Mouse (Mus musculus) limb, embryonic 12.5 days (tissue): ENCODE measurements at regions not wholly inside any gene's neighbourhood (a gene's known extent, or its start where the extent isn't known, plus 50 kb on each side); places are given as distances from the start of the nearest gene placed in this dataset.
"Not testable (repeated sequence)": the region's sequence is repeated elsewhere in the genome, so short reads cannot be mapped to it uniquely, and the experiment has no call there.

Experiments
- ATAC-seq: fragments of 200-750 bp; cut with Nextera tagmentation; 2 replicates; pipeline ENCODE4 v1.8.0; 2017; ENCODE audit warnings: low read depth, moderate TSS enrichment; ENCODE audit not compliant: insufficient number of reproducible peaks, insufficient read depth, low FRiP score, low TSS enrichment
- H3K27ac ChIP-seq: fragments of 300-500 bp; sonication (generic); 2 replicates; pipeline ENCODE4 v1.5.1; 2016; ENCODE audit warnings: mild to moderate bottlenecking, moderate library complexity
- H3K27me3 ChIP-seq: fragments of 300-500 bp; sonication (generic); 2 replicates; pipeline ENCODE4 v1.6.1; 2016; ENCODE audit warnings: mild to moderate bottlenecking, moderate library complexity
- H3K36me3 ChIP-seq: fragments of 300-500 bp; sonication (generic); 2 replicates; pipeline ENCODE4 v1.6.1; 2016; ENCODE audit warnings: mild to moderate bottlenecking, moderate library complexity
- H3K4me1 ChIP-seq: fragments of 300-500 bp; sonication (generic); replicated peaks from 2 replicates; pipeline ENCODE4 v1.6.1; 2016
- H3K4me2 ChIP-seq: fragments of 300-500 bp; sonication (generic); 2 replicates; pipeline ENCODE4 v1.6.1; 2016; ENCODE audit warnings: mild to moderate bottlenecking, moderate library complexity
- H3K4me3 ChIP-seq: fragments of 300-500 bp; sonication (generic); replicated peaks from 2 replicates; pipeline ENCODE4 v1.5.1; 2016; ENCODE audit warnings: mild to moderate bottlenecking
- H3K9ac ChIP-seq: fragments of 300-500 bp; sonication (generic); replicated peaks from 2 replicates; pipeline ENCODE4 v1.6.1; 2016; ENCODE audit warnings: mild to moderate bottlenecking, moderate library complexity
- H3K9me3 ChIP-seq: fragments of 300-500 bp; sonication (generic); 2 replicates; pipeline ENCODE4 v1.6.1; 2016; ENCODE audit warnings: mild to moderate bottlenecking, moderate library complexity
- WGBS: fragments of 180-500 bp; shearing (Covaris S2); methylation state at CpG from one replicate; pipeline ENCODE4 v1.1.7; 2016; 5-methylcytosine and 5-hydroxymethylcytosine counted together

DNA sequence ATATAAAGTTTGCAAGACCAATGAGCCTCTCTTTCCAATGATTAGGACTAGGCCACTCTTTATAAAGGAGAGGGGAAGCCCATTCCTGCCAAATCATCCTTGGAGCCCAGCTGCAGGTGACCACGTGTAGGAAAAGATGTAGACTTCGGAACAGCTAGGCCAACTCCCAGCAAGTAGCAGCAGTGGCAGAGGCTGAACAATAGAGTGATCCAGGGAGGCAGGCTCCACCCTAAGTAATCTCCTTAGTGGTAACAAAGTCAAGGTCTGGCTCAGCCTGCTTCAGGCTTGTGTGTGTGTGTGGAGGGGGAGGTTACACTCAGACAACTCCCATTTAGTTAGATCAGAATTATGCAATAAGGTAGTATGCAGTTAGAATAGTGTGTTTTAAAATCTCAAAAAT, 311.7 kb upstream of the Slc10a2 start:
- ATAC-seq, H3K4me1 ChIP-seq, H3K27me3 ChIP-seq, H3K27ac ChIP-seq, H3K4me2 ChIP-seq, H3K36me3 ChIP-seq, H3K4me3 ChIP-seq, H3K9ac ChIP-seq, H3K9me3 ChIP-seq: not testable (repeated sequence)
- 46% methylated on average over 2 of the region's 2 CpGs for WGBS

DNA sequence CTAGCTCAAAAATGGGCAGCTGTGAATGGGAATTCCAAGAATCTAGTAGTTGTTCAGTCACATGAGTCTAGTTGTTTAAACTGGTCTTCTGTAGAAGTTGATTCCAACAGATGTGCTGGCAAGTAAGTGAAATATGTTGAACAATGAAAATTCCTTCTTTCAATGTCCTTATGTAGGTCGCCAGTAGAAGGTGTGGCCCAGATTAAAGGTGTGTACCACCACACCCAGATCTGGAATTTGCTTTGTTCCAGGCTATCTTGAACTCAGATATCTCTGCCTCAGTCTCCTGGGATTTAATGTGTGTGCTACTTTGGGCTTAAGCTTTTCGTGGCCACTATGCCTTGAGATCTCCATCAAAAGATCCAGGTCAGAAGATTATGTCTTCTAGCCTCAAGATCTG, 279.7 kb upstream of the Slc10a2 start:
- H3K27ac ChIP-seq, result no peak overlapping the region
- WGBS, result 91% methylated on average over 2 of the region's 2 CpGs

DNA sequence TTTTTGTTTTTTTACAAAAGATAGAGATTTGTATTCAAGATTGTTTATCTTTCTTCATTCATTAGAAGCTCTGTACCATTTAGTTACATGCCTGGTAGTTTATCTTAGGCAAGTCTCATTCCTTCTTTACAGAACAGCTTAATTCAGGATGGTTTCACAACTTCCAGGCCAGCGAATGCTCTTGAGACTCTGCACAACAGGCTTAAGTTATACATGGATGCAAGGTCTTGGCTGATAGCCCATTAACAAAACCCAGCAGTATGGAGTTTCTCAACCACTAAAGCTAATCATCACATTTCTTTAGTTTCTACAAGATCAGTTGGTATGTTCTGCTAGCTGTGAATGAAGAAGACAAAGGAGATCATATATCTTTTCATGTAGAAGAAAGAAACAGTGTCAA, 272.9 kb upstream of the Slc10a2 start:
- WGBS, result 98% methylated on average over 1 of the region's 1 CpGs
- H3K4me1 ChIP-seq, result no peaks in the 10 kb centered on the region
- no peak for ATAC-seq

More for the DNA sequence above, 279.7 kb upstream of the Slc10a2 start:
- no peak overlapping the region for H3K4me3 ChIP-seq
- no peak overlapping the region for H3K4me2 ChIP-seq
- no peaks in the 10 kb centered on the region for H3K9me3 ChIP-seq
- no peaks in the 10 kb centered on the region for H3K27me3 ChIP-seq
- H3K4me1 ChIP-seq, result no peaks in the 10 kb centered on the region
- ATAC-seq, result no peak
- H3K36me3 ChIP-seq, result no peaks in the 10 kb centered on the region
- no peak overlapping the region for H3K9ac ChIP-seq

DNA sequence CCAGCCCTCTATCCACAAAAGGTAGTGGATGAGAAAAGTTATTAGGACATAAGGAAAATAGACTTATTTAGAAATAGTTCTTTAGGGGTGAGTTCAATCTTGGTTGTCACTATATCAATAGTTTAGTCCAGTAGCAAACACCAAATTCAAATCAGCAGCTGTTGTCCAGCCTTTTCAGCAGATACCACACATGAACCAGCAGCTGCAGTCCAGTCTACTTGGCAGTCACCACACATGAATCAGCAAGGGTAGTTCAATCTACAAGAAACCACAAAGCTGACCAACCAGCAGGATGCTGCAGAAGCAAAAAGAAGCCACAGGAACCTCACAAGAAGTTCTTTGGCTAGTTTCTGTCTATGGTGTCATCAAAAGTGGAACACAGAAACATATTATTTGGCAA, 234.8 kb upstream of the Slc10a2 start:
- no peaks in the 10 kb centered on the region for H3K36me3 ChIP-seq
- no peaks in the 10 kb centered on the region for H3K27me3 ChIP-seq
- no peak overlapping the region for H3K9ac ChIP-seq
- no peak overlapping the region for H3K4me2 ChIP-seq
- no peak overlapping the region for H3K4me3 ChIP-seq
- H3K27ac ChIP-seq, result no peak overlapping the region
- no peaks in the 10 kb centered on the region for H3K9me3 ChIP-seq
- ATAC-seq, result no peak
- H3K4me1 ChIP-seq, result no peaks in the 10 kb centered on the region

More for the DNA sequence above, 272.9 kb upstream of the Slc10a2 start:
- Histone ChIP-seq H3K27ac (no peak overlapping the region), H3K4me2 (no peak overlapping the region), H3K9me3 (no peaks in the 10 kb centered on the region), H3K27me3 (no peaks in the 10 kb centered on the region), H3K9ac (no peak overlapping the region), H3K36me3 (no peaks in the 10 kb centered on the region), H3K4me3 (no peak overlapping the region)

GRCm38 (mm10) chr8:5314594-5314993, 209.4 kb upstream of the Slc10a2 start:
- Histone ChIP-seq H3K4me3 (no peak overlapping the region), H3K27me3 (no peaks in the 10 kb centered on the region), H3K36me3 (no peaks in the 10 kb centered on the region), H3K9me3 (no peaks in the 10 kb centered on the region), H3K27ac (no peak overlapping the region), H3K4me2 (no peak overlapping the region), H3K9ac (no peak overlapping the region), H3K4me1 (no peaks in the 10 kb centered on the region)
- WGBS, result 91% methylated on average over 1 of the region's 1 CpGs
- no peak for ATAC-seq

DNA sequence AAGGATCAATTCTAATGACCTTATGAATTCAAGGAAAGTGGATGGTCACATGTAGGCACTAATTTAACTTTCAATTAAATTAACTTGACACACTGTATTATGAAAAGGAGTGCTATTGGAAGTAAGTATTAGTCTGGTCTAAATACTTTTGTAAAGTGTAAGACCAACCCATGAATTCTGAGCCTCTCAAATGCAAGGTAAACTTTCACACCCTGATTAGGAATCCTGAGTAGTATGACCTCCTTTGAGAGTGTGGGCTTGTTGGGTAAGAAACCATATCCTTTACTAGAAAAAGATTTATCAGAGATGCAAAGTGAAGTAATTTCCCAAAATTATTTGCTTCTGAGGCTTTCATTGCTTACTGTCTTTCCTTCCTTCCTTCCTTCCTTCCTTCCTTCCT, 194.8 kb upstream of the Slc10a2 start:
- Histone ChIP-seq H3K4me1 (no peaks in the 10 kb centered on the region), H3K27me3 (no peaks in the 10 kb centered on the region), H3K27ac (no peak overlapping the region), H3K9ac (no peak overlapping the region), H3K36me3 (no peaks in the 10 kb centered on the region), H3K4me2 (no peak overlapping the region), H3K4me3 (no peak overlapping the region), H3K9me3 (no peaks in the 10 kb centered on the region)
- no peak for ATAC-seq

GRCm38 (mm10) chr8:5297190-5297589, 192.0 kb upstream of the Slc10a2 start:
- Histone ChIP-seq H3K9me3 (no peaks in the 10 kb centered on the region), H3K4me3 (no peak overlapping the region), H3K4me2 (no peak overlapping the region), H3K27me3 (no peaks in the 10 kb centered on the region), H3K27ac (no peak overlapping the region), H3K36me3 (no peaks in the 10 kb centered on the region), H3K9ac (no peak overlapping the region), H3K4me1 (no peaks in the 10 kb centered on the region)
- no peak for ATAC-seq

GRCm38 (mm10) chr8:5285708-5286161, 180.6 kb upstream of the Slc10a2 start:
- H3K4me2 ChIP-seq, result no peak overlapping the region
- H3K9ac ChIP-seq, result no peak overlapping the region
- H3K27me3 ChIP-seq, result no peaks in the 10 kb centered on the region
- 15% methylated on average over 5 of the region's 5 CpGs for WGBS
- H3K36me3 ChIP-seq, result no peaks in the 10 kb centered on the region
- ATAC-seq, result no peak; the same call in 1 of the 2 replicates
- H3K4me1 ChIP-seq, result peaks cover 8% of the 10 kb centered on the region; the same call in 1 of the 2 replicates
- H3K4me3 ChIP-seq, result no peak overlapping the region
- no peaks in the 10 kb centered on the region for H3K9me3 ChIP-seq
- no peak overlapping the region for H3K27ac ChIP-seq

DNA sequence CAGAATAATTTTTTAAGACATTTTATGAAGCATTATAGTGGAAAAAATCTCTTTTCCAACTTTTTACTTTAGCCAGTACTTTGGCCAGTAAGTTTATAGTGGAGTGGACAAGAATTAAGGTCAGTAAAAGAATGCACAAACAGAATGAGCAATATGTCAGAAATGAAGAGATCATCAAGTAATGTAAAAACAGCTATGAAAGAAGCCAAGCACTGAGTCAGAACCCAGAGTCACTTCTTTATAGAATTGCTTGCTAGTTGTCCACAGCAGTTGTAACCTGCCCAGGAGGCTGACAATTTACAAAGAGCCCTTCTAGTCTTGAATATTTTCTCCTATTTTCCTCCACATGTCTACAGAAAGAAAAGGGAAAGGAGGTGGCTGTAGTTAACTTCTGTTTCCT, 178.6 kb upstream of the Slc10a2 start:
- H3K9ac ChIP-seq, result no peak overlapping the region

GRCm38 (mm10) chr8:5262316-5262715, 157.2 kb upstream of the Slc10a2 start:
- H3K4me3 ChIP-seq, result no peak overlapping the region
- WGBS, result 15% methylated on average over 1 of the region's 1 CpGs
- no peaks in the 10 kb centered on the region for H3K9me3 ChIP-seq
- H3K36me3 ChIP-seq, result no peaks in the 10 kb centered on the region
- H3K27me3 ChIP-seq, result no peaks in the 10 kb centered on the region
- no peak for ATAC-seq
- no peak overlapping the region for H3K27ac ChIP-seq
- no peaks in the 10 kb centered on the region for H3K4me1 ChIP-seq
- no peak overlapping the region for H3K4me2 ChIP-seq
- H3K9ac ChIP-seq, result no peak overlapping the region

More for the DNA sequence above, 178.6 kb upstream of the Slc10a2 start:
- Histone ChIP-seq H3K4me3 (no peak overlapping the region), H3K27ac (no peak overlapping the region), H3K36me3 (no peaks in the 10 kb centered on the region), H3K27me3 (no peaks in the 10 kb centered on the region), H3K9me3 (no peaks in the 10 kb centered on the region), H3K4me2 (no peak overlapping the region), H3K4me1 (peaks cover 8% of the 10 kb centered on the region; the same call in 1 of the 2 replicates)
- no peak for ATAC-seq

DNA sequence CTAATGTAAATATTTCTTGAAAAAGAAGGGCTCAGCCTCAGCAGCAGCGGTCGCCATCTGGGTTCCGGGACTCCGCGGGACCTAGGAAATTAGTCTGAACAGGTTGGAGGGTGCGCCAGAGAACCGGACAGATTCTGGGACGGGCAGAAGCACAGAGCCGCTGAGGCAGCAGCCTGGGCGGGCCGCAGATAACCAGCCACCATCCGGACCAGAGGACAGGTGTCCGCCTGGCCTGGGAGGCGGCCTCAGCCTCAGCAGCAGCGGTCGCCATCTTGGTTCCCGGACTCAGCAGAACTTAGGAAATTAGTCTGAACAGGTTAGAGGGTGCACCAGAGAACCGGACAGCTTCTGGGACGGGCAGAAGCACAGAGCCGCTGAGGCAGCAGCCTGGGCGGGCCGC, 136.7 kb upstream of the Slc10a2 start:
- not testable (repeated sequence) for H3K4me2 ChIP-seq, H3K9me3 ChIP-seq, H3K27me3 ChIP-seq, H3K4me3 ChIP-seq, H3K27ac ChIP-seq, H3K4me1 ChIP-seq, H3K36me3 ChIP-seq, H3K9ac ChIP-seq, ATAC-seq
- WGBS, result 93% methylated on average over 21 of the region's 22 CpGs
